Mouse (Mus musculus) thymus, postnatal 36 days (tissue): ENCODE results near the gene Slirp.
A peak's percentile ranks its signal among the peaks of the same experiment; 100 is the strongest.
"Not testable (repeated sequence)": the region's sequence is repeated elsewhere in the genome, so short reads cannot be mapped to it uniquely, and the experiment has no call there.

ENCODE experiments used
- DNase-seq, 2 experiments: peaks; one replicate each; pipeline ENCODE4 v3.0.0; 2022; ENCODE audit warnings: mixed read lengths in 2 of 2

Gene Slirp

GRCm38 (mm10) chr12:87442177-87443114 is 1.2 kb upstream of the Slirp start:
- DNase-seq, result no peak

DNA sequence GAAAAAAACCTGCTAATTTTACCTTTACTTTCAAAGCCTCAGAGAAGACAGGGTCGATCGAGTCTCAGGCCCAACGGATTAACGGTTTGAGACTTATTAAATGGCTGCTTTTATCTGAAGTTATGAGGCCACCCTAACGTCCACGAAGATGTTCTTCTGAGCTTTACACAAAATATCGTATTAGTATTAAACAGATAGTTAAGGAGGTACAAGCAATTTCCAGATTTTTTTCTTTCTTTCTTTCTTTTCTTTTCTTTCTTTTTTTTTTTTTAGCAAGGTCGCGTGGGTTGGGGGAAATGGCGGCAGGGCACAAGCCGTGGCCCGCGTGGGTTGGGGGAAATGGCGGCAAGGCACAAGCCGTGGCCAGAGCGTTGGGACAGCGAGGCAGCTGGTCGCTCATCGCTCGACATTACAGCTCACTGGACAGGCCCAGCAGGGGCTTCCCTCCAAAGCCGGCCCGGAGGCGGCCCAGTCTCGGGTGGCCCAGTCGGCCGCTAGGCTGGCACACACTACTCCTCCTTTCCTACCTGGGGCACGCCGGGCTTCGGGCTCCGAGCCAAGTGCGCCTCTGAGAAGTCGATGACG is 489 bp upstream of the Slirp start:
- DNase-seq, result no peak

GRCm38 (mm10) chr12:87444211-87444610 is 515 bp downstream of the Slirp start:
- DNase-seq, result no peak

DNA sequence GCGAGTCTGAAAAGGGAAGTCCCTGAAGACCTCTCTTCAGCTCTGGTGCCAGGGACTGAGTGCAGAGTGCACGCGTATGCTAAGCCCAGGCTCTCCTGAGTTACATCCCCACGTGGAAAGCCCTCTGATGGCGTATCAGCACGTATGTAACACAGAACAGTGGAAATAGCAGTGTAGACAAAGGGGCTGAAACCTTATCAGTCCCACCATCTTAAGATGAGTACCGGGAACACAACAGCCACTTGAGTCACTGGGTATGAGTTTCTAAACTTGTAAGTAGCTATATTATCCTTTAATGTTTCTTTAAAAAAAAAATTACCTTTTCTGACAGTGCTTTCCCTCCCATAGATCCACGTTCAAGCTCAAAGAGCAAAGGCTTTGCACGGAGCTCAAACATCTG is 5.8 kb downstream of the Slirp start:
- DNase-seq, result no peak

- DNase-seq, result no peak
These were observed 21.1 kb downstream of the Slirp start for GRCm38 (mm10) chr12:87464678-87465297.

DNA sequence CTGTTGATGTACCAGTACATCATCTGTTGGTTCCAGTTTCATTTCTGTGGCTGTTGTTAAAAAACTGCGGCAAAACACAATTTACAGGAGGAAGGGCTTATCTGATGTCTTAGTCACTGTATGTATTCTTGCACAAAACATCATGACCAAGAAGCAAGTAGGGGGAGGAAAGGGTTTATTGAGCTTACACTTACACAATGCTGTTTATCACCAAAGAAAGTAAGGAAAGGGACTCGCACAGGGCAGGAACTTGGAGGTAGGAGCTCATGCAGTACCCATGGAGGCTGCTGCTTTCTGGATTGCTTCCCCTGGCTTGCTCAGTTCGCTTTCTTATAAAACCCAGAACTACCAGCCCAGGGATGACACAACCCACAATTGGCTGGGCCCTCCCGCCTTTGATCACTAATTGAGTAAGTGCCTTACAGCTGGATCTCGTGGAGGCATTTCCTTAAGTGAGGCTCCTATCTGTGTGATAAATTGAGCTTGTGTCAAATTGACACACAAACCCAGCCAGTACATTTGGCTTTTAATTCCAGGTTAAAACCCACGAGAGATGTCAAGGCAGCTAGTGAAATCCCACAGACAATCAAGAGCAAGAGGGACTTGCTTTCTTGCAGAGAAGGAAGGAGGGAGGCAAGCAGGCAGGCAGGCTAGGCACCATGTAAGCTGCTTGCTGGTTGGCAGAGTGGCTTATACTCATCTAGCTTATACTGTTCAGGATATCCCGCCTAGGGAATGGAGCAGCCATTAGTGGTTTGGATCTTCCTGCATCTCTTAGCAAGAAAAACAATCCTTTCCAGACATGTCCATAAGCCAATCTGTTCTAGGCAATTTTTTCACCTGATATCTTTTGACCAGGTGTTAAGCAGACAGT is 26.8 kb downstream of the Slirp start:
- DNase-seq, result no peak

DNA sequence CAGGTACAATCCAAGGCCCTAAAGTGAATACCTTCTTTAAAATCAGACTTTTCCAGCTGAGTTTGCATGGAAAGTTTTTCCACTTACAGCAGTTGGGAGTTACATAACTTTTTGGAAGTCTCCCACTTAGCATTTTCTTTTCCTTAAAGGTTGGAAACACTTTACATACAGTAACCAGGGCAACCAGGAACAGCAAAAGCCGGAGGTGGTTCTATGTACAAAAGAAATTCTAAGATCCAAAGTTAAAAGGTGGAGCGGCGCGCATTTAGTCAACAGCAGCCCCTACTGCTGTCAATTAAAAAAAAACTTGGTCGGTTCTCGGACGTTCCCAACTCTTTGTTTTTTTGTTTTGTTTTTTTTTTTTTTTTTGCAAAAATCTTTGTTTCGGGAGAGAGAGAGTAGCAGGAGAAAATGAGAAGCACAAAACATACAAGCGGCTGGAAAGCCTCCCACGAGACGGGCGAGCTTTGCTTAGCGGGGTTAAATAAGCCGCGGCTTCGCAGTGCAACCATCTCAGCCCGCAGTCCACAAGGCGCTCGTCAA is 27.8 kb downstream of the Slirp start:
- no peak for DNase-seq

- peak; percentile 93 to 95 for DNase-seq
These were observed 28.5 kb downstream of the Slirp start, which contains the start of gene Snw1 for GRCm38 (mm10) chr12:87471964-87472786. Gene Snw1, minus strand, starts transcription at chr12:87472274.

DNA sequence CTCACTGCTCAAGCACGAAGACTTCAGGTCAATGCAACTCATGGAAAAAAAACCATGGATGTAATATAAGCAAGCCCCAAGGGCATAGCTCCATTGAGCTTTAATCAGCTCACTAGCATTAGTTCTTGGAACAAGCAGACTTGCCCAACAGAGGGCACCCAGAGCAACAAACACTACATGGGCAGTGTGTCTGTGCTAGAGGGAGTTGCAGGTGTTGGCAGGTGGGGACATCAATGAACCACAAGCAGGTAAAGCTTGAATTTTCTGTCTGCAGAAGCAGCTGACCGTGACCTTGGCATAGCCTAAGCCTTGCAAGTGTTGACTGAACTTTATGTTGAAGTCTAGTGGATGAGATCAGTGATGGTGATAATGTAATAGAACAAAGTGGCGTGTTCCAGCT is 31.1 kb downstream of the Slirp start:
- DNase-seq, result no peak

GRCm38 (mm10) chr12:87482482-87482881 is 38.8 kb downstream of the Slirp start:
- DNase-seq, result not testable (repeated sequence)

GRCm38 (mm10) chr12:87488683-87489082 is 45.0 kb downstream of the Slirp start:
- DNase-seq, result not testable (repeated sequence)

GRCm38 (mm10) chr12:87494421-87494820 is 50.7 kb downstream of the Slirp start, which contains the start of gene Gm5788:
Gene Gm5788, plus strand, starts transcription at chr12:87494721.
- DNase-seq, result not testable (repeated sequence)
